Mouse (Mus musculus) bone marrow macrophage, adult 2 months (primary cell): Measurements from ENCODE around the gene Atp13a2.

ENCODE experiments used
- CTCF ChIP-seq: IDR thresholded peaks from 2 replicates; pipeline ENCODE4 v1.5.1; 2012; ENCODE audit warnings: low read depth, mild to moderate bottlenecking, low read length, moderate library complexity
- POLR2A ChIP-seq: IDR thresholded peaks from 2 replicates; pipeline ENCODE4 v1.6.1; 2012; ENCODE audit warnings: mild to moderate bottlenecking, low read depth, low read length, borderline replicate concordance

GRCm38 (mm10) chr4:140948481-140948880 is 38.2 kb upstream of the Atp13a2 start:
- TF ChIP-seq POLR2A: no peak
- no peak for TF ChIP-seq CTCF
